Mouse (Mus musculus) hindbrain, embryonic 16.5 days (tissue): ENCODE results near the gene Upk3bl. TPM values are rescaled to one million over a fixed set of nuclear protein-coding genes. Genes with fewer than 3 reads are reported as not detected.

Experiments used
- ATAC-seq: fragments of 200-750 bp; cut with Nextera tagmentation; 2 replicates; pipeline ENCODE4 v1.8.0; 2017; ENCODE audit warnings: moderate TSS enrichment, moderate library complexity
- H3K27ac ChIP-seq: fragments of 300-500 bp; sonication (generic); 2 replicates; pipeline ENCODE4 v1.5.1; 2014; ENCODE audit warnings: low read depth, mild to moderate bottlenecking, control low read depth, low read length, moderate library complexity
- H3K27me3 ChIP-seq: fragments of 300-500 bp; sonication (generic); replicated peaks from 2 replicates; pipeline ENCODE4 v1.6.1; 2014; ENCODE audit warnings: low read length; ENCODE audit not compliant: control insufficient read depth, insufficient read depth
- H3K36me3 ChIP-seq: fragments of 300-500 bp; sonication (generic); 2 replicates; pipeline ENCODE4 v1.6.1; 2014; ENCODE audit warnings: mild to moderate bottlenecking, low read length, moderate library complexity, mixed read lengths; ENCODE audit not compliant: control insufficient read depth, insufficient read depth
- H3K4me1 ChIP-seq: fragments of 300-500 bp; sonication (generic); 2 replicates; pipeline ENCODE4 v1.6.1; 2014; ENCODE audit warnings: low read depth, low read length; ENCODE audit not compliant: control insufficient read depth, insufficient read depth
- H3K4me2 ChIP-seq: fragments of 300-500 bp; sonication (generic); 2 replicates; pipeline ENCODE4 v1.6.1; 2014; ENCODE audit warnings: mild to moderate bottlenecking, low read length, control low read depth, moderate library complexity
- H3K4me3 ChIP-seq: fragments of 300-500 bp; sonication (generic); 2 replicates; pipeline ENCODE4 v1.5.1; 2014; ENCODE audit warnings: mild to moderate bottlenecking, low read length, control low read depth, moderate library complexity
- H3K9ac ChIP-seq: fragments of 300-500 bp; sonication (generic); 2 replicates; pipeline ENCODE4 v1.6.1; 2014; ENCODE audit warnings: low read depth, mild to moderate bottlenecking, control low read depth, low read length, moderate library complexity
- H3K9me3 ChIP-seq: fragments of 300-500 bp; sonication (generic); 2 replicates; pipeline ENCODE4 v1.6.1; 2014; ENCODE audit warnings: mild to moderate bottlenecking, low read length, moderate library complexity; ENCODE audit not compliant: control insufficient read depth
- WGBS: fragments of 180-500 bp; shearing (Covaris S2); extraction: QIAGEN DNeasy Blood & Tissue Kit; methylation state at CpG from one replicate; pipeline ENCODE4 v1.1.7; 2014; 5-methylcytosine and 5-hydroxymethylcytosine counted together
- polyA plus RNA-seq: library from polyadenylated mRNA; unstranded; fragments of >200 nt; fragmentation: Nextera tagmentation; extraction: Ambion mirVana; gene quantifications from 2 replicates; pipeline ENCODE4 v1.2.1, GENCODE M21; 2015

Upk3bl gene
- 0.25 TPM in 1 of 2 replicates, not detected in the other for polyA plus RNA-seq

- Histone ChIP-seq H3K27me3 (no peaks in the 10 kb centered on the region), H3K4me1 (peaks cover 9% of the 10 kb centered on the region), H3K9ac (no peak within 1 kb of the TSS), H3K36me3 (no peaks in the 10 kb centered on the region), H3K4me3 (no peak within 1 kb of the TSS), H3K9me3 (no peaks in the 10 kb centered on the region), H3K4me2 (no peak within 1 kb of the TSS), H3K27ac (no peak within 1 kb of the TSS)
- ATAC-seq: no peak
- 93% methylated on average over 11 of the region's 11 CpGs for WGBS
Observed at GRCm38 (mm10) chr5:136054301-136055077, at the start of gene Upk3bl. Gene Upk3bl (plus strand): TSS chr5:136054492.

DNA sequence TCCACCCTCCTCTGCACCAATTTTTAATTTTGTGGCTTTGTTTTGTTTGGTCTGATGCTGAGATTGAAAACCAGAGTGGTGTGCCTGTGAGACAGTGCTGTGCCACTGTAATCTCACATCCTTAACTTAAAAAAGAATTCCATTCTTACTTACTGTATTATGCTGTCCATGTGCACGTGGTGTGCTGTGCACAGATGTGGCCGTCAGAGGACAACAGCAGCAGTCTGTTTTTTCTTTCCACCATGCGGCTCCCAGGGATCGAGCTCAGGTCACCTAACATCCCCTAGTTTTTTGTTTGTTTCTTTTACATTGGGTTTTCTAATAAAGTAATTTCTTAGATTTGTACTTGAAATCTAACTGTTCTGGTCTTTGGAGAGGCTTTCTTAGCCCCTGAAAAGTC, 49.8 kb upstream of the Upk3bl start:
- peaks cover 3% of the 10 kb centered on the region; the same call in 1 of the 2 replicates for H3K36me3 ChIP-seq
- no peaks in the 10 kb centered on the region for H3K4me1 ChIP-seq
- WGBS: 74% methylated on average over 4 of the region's 4 CpGs
- H3K4me2 ChIP-seq: no peak overlapping the region
- H3K9ac ChIP-seq: no peak overlapping the region
- no peaks in the 10 kb centered on the region for H3K9me3 ChIP-seq
- H3K27me3 ChIP-seq: no peaks in the 10 kb centered on the region
- ATAC-seq: no peak
- no peak overlapping the region for H3K4me3 ChIP-seq
- no peak overlapping the region for H3K27ac ChIP-seq

- Histone ChIP-seq H3K9ac (no peak overlapping the region), H3K9me3 (no peaks in the 10 kb centered on the region), H3K27me3 (no peaks in the 10 kb centered on the region), H3K4me1 (no peaks in the 10 kb centered on the region), H3K36me3 (peaks cover 11% of the 10 kb centered on the region; the same call in 1 of the 2 replicates), H3K4me2 (no peak overlapping the region), H3K27ac (no peak overlapping the region), H3K4me3 (no peak overlapping the region)
- ATAC-seq: no peak
- WGBS: 77% methylated on average over 7 of the region's 7 CpGs
Observed at GRCm38 (mm10) chr5:136007745-136008144, 46.5 kb upstream of the Upk3bl start.

DNA sequence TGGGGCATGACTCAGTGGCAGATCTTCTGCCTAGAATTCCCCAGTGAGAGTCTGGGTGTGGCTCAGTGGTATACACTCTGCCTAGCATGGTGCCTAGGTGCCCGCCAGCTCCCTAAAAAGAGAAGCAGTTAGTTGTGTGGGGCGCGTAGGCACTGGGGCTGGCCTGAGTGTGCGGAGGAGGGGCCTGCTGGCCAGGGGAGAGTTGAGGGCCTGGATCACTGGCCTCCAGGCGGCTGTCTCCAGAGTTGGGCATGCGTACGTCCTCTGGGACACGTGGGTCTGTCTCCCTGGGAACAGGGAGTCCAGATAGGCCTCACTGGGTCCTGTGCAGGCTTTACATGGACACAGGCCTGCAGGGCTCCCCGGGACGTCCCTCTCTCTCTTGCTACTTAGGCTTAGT, 39.4 kb upstream of the Upk3bl start:
- WGBS: 76% methylated on average over 10 of the region's 10 CpGs
- H3K27ac ChIP-seq: no peak overlapping the region

DNA sequence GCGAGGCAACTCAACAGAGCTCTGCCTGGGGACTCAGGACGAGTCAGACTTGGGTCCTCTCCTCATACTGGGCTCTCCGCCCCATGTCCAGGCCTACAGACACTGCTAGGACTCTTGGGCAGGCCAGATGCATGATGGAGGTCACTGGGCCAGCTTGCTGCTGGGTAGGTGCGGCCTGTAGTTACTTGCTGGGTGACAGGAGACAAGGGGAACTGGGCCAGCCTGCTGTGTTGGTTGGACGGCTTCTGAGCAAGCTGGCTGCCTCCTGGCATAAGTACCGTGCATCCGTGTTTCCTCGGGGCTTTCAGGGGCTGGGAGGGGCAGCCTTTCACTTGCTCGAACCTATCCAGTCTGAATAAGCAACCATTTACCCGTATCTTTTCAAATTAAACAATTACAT, 38.7 kb upstream of the Upk3bl start:
- Histone ChIP-seq H3K4me2 (no peak overlapping the region), H3K4me1 (peaks cover 7% of the 10 kb centered on the region), H3K27ac (0 out of 2 replicates have a peak overlapping the region, but pooled peaks have one; percentile 8), H3K9ac (0 out of 2 replicates have a peak overlapping the region, but pooled peaks have one; percentile 8), H3K4me3 (no peak overlapping the region), H3K36me3 (peaks cover 11% of the 10 kb centered on the region; the same call in 1 of the 2 replicates), H3K27me3 (no peaks in the 10 kb centered on the region), H3K9me3 (no peaks in the 10 kb centered on the region)
- no peak for ATAC-seq
- 60% methylated on average over 10 of the region's 10 CpGs for WGBS

More for the DNA sequence above, 39.4 kb upstream of the Upk3bl start:
- Histone ChIP-seq H3K36me3 (peaks cover 11% of the 10 kb centered on the region; the same call in 1 of the 2 replicates), H3K9ac (no peak overlapping the region), H3K4me1 (peaks cover 7% of the 10 kb centered on the region), H3K4me2 (no peak overlapping the region), H3K9me3 (no peaks in the 10 kb centered on the region), H3K27me3 (no peaks in the 10 kb centered on the region), H3K4me3 (no peak overlapping the region)
- ATAC-seq: no peak

GRCm38 (mm10) chr5:136016014-136016876, 38.0 kb upstream of the Upk3bl start:
- Histone ChIP-seq H3K36me3 (peaks cover 11% of the 10 kb centered on the region; the same call in 1 of the 2 replicates), H3K4me2 (no peak overlapping the region), H3K27me3 (no peaks in the 10 kb centered on the region), H3K9ac (no peak overlapping the region), H3K9me3 (no peaks in the 10 kb centered on the region), H3K4me1 (peaks cover 7% of the 10 kb centered on the region), H3K4me3 (no peak overlapping the region), H3K27ac (no peak overlapping the region; the same call in 1 of the 2 replicates)
- WGBS: 72% methylated on average over 10 of the region's 10 CpGs
- ATAC-seq: no peak

DNA sequence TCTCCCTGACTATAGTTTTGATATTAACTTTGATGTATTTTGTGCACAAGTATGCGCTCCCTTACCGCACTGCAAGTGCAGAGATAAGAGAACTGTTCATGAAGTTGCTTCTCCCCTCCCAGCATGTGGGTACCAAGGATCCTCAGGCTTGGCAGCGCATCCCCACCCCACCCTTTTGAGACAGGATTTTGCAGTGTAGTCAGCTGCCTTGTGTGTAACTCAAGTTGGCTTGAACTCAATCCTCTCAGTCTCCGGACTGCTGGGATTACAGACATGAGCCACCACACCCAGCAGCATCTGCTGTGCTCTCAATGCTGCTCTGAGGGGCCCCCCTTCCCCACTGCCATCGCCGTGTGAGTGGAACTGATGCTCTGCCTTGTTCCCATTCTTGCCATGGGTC, 37.0 kb upstream of the Upk3bl start:
- Histone ChIP-seq H3K4me3 (no peak overlapping the region), H3K4me1 (peaks cover 7% of the 10 kb centered on the region), H3K9me3 (no peaks in the 10 kb centered on the region), H3K36me3 (peaks cover 5% of the 10 kb centered on the region; the same call in 1 of the 2 replicates), H3K4me2 (no peak overlapping the region), H3K27me3 (no peaks in the 10 kb centered on the region), H3K9ac (no peak overlapping the region), H3K27ac (no peak overlapping the region)
- no peak for ATAC-seq
- WGBS: 70% methylated on average over 6 of the region's 6 CpGs

- H3K9ac ChIP-seq: no peak overlapping the region
- 85% methylated on average over 2 of the region's 2 CpGs for WGBS
Observed at GRCm38 (mm10) chr5:136018726-136019125, 35.6 kb upstream of the Upk3bl start.

DNA sequence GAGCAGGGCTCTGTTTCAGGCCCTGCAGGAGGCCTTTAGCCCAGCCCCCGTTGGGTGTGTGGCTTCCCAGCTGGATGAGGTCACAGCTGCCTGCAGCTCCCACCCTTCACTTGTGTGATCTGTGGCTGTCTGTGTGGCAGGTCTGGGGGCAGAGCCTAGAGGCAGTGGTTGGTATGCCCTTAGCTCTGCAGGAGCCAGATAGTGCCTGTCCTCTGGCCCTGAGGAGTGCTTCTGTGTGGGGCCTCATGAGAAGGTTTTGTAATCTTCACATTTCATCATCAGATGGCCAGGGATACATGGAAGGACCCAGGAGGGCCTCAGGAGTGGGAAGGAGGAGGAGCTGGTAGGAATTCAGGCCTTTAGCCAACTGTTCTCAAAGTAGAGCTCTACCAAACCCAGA, 34.4 kb upstream of the Upk3bl start:
- Histone ChIP-seq H3K36me3 (0 out of 2 replicates have a peak, but pooled peaks cover 3% of the 10 kb centered on the region), H3K27ac (no peak overlapping the region), H3K9ac (0 out of 2 replicates have a peak overlapping the region, but pooled peaks have one; percentile 4), H3K4me2 (no peak overlapping the region), H3K4me3 (no peak overlapping the region), H3K9me3 (no peaks in the 10 kb centered on the region), H3K27me3 (no peaks in the 10 kb centered on the region), H3K4me1 (peaks cover 7% of the 10 kb centered on the region)
- 37% methylated on average over 1 of the region's 1 CpGs for WGBS
- no peak for ATAC-seq

More at GRCm38 (mm10) chr5:136018726-136019125, 35.6 kb upstream of the Upk3bl start:
- Histone ChIP-seq H3K4me2 (no peak overlapping the region), H3K4me3 (no peak overlapping the region), H3K27me3 (no peaks in the 10 kb centered on the region), H3K36me3 (0 out of 2 replicates have a peak, but pooled peaks cover 3% of the 10 kb centered on the region), H3K9me3 (no peaks in the 10 kb centered on the region), H3K4me1 (peaks cover 7% of the 10 kb centered on the region), H3K27ac (no peak overlapping the region)
- ATAC-seq: no peak
